In genomic region chr4:121016021-121016898, GRCm38 (mm10) we compare ENCODE assay signal across 8 mouse cellular contexts. TPM values are rescaled to one million over a fixed set of nuclear protein-coding genes. Genes with fewer than 3 reads are reported as not detected.
A peak's percentile ranks its signal among the peaks of the same experiment; 100 is the strongest.
DNase-seq lines count a peak whose midpoint lies in the region; ATAC-seq and TF ChIP-seq lines count a peak whose summit lies in the region.

No protein-coding gene starts in this region.

- no peaks in the 10 kb centered on the region for H3K9me3 ChIP-seq in kidney, embryonic 16.5 days (ENCODE audit: low read length)
- no peaks in the 10 kb centered on the region for H3K9me3 ChIP-seq in lung, embryonic 14.5 days (ENCODE audit: low read depth, low read length)

- peak; percentile 46 for ATAC-seq in kidney, embryonic 16.5 days (ENCODE audit: low FRiP score, low TSS enrichment)
- peak; percentile 1 for ATAC-seq in lung, embryonic 14.5 days (ENCODE audit: insufficient read depth)

- peak overlapping the region; percentile 87 for H3K4me2 ChIP-seq in kidney, embryonic 16.5 days (replicated peaks; ENCODE audit: low read depth, low read length)
- H3K4me2 ChIP-seq in lung, embryonic 14.5 days = peak overlapping the region; percentile 92

- intact Hi-C loops in gastrocnemius, postnatal 14 days (cut with DNase I; ENCODE audit: low total_unique reads) = loop anchor here (2.0 kb wide), 1 partner anchor 29 kb away; no protein-coding TSS in a partner anchor

- no peak for TF ChIP-seq CTCF in lung, embryonic 14.5 days (IDR thresholded peaks at IDR 0.05; ENCODE audit: low read depth)

- H3K27me3 ChIP-seq in kidney, embryonic 16.5 days (ENCODE audit: insufficient read depth, low read length) = no peaks in the 10 kb centered on the region
- H3K27me3 ChIP-seq in lung, embryonic 14.5 days (ENCODE audit: insufficient read depth, low read length) = no peaks in the 10 kb centered on the region

- H3K36me3 ChIP-seq in kidney, embryonic 16.5 days (ENCODE audit: insufficient read depth, low read length) = no peaks in the 10 kb centered on the region
- no peaks in the 10 kb centered on the region for H3K36me3 ChIP-seq in lung, embryonic 14.5 days (ENCODE audit: insufficient read depth)

- H3K9ac ChIP-seq in kidney, embryonic 16.5 days (replicated peaks; ENCODE audit: low read length) = peak overlapping the region; percentile 92
- H3K9ac ChIP-seq in lung, embryonic 14.5 days = peak overlapping the region; percentile 78

- H3K4me3 ChIP-seq in kidney, embryonic 16.5 days (ENCODE audit: low read length) = peak overlapping the region; percentile 95
- peak overlapping the region; percentile 75 for H3K4me3 ChIP-seq in lung, embryonic 14.5 days (ENCODE audit: low read depth, low read length)

- H3K27ac ChIP-seq in kidney, embryonic 16.5 days (ENCODE audit: low read length) = 0 out of 2 replicates have a peak overlapping the region, but pooled peaks have one; percentile 36
- H3K27ac ChIP-seq in lung, embryonic 14.5 days (ENCODE audit: low read depth) = peak overlapping the region; percentile 56; the same call in 1 of the 2 replicates

- H3K4me1 ChIP-seq in kidney, embryonic 16.5 days (ENCODE audit: insufficient read depth, low read length) = peaks cover 21% of the 10 kb centered on the region
- H3K4me1 ChIP-seq in lung, embryonic 14.5 days (ENCODE audit: insufficient read depth) = peaks cover 5% of the 10 kb centered on the region; the same call in 1 of the 2 replicates

- 2% methylated on average over 40 of the region's 40 CpGs for WGBS in kidney, embryonic 16.5 days
- 5% methylated on average over 39 of the region's 40 CpGs for WGBS in lung, embryonic 14.5 days

- DNase-seq in retina, embryonic 14.5 days (ENCODE audit: low spot score) = peak; percentile 26
- DNase-seq in retina, postnatal 1 day = no peak
- peak; percentile 63 for DNase-seq in cerebellum, adult 8-10 months
- DNase-seq in heart, adult 18-20 months = peak; percentile 19 to 29
- DNase-seq in lung, embryonic 14.5 days = peak; percentile 31
- DNase-seq in right cerebral cortex, postnatal 14 days = peak; percentile 48
- DNase-seq in gastrocnemius, postnatal 14 days = no peak

RNA-seq across cellular contexts. Expression of gene Smap2, which starts 0.8 kb away (rescaled TPM):
- 10 to 100 TPM; 43.8 to 51.5 TPM for total RNA-seq in heart, adult 18-20 months (2021)
- 12.9 and 15.0 TPM in 2 replicates for polyA plus RNA-seq in kidney, embryonic 16.5 days (2015; fragmentation: Nextera tagmentation; extraction: Ambion mirVana)
- 19.2 and 19.7 TPM in 2 replicates for polyA plus RNA-seq in lung, embryonic 14.5 days (2014; fragmentation: Nextera tagmentation; extraction: Ambion mirVana)
- total RNA-seq in gastrocnemius, postnatal 14 days (2021) = 10 to 100 TPM; 16.1 to 16.3 TPM

RNA-seq across cellular contexts. Expression of gene Col9a2, which starts 22.9 kb away (rescaled TPM):
- under 1 TPM in 1 of 2 experiments, not detected in 1; 0.41 TPM for total RNA-seq in heart, adult 18-20 months (2021)
- 3.3 and 4.9 TPM in 2 replicates for polyA plus RNA-seq in kidney, embryonic 16.5 days (2015; fragmentation: Nextera tagmentation; extraction: Ambion mirVana)
- 8.2 and 9.3 TPM in 2 replicates for polyA plus RNA-seq in lung, embryonic 14.5 days (2014; fragmentation: Nextera tagmentation; extraction: Ambion mirVana)
- total RNA-seq in gastrocnemius, postnatal 14 days (2021) = under 1 TPM; 0.60 to 0.84 TPM

Comparison
In these comparisons a context has a peak if more than half of its experiments do, and no peak if none do; other contexts are left out.
1. DNase-seq: peak in retina, embryonic 14.5 days (single experiment), cerebellum, adult 8-10 months (single experiment), heart, adult 18-20 months (2 of 2), lung, embryonic 14.5 days (single experiment) and right cerebral cortex, postnatal 14 days (single experiment); none in retina, postnatal 1 day (single experiment) and gastrocnemius, postnatal 14 days (single experiment).